Mouse (Mus musculus) limb, embryonic 15.5 days (tissue): ENCODE results near the gene Ero1lb. TPM values are rescaled to one million over a fixed set of nuclear protein-coding genes. Genes with fewer than 3 reads are reported as not detected.
"Not testable (repeated sequence)": the region's sequence is repeated elsewhere in the genome, so short reads cannot be mapped to it uniquely, and the experiment has no call there.

ENCODE experiments used
- ATAC-seq: fragments of 200-750 bp; cut with Nextera tagmentation; 2 replicates; pipeline ENCODE4 v1.8.0; 2017; ENCODE audit warnings: low read depth, moderate TSS enrichment; ENCODE audit not compliant: insufficient number of reproducible peaks, low FRiP score, low TSS enrichment
- H3K27ac ChIP-seq: fragments of 300-500 bp; sonication (generic); 2 replicates; pipeline ENCODE4 v1.5.1; 2015; ENCODE audit warnings: moderate library complexity, mild to moderate bottlenecking, inconsistent platforms
- H3K27me3 ChIP-seq: fragments of 300-500 bp; sonication (generic); 2 replicates; pipeline ENCODE4 v1.6.1; 2015; ENCODE audit warnings: inconsistent platforms
- H3K36me3 ChIP-seq: fragments of 300-500 bp; sonication (generic); 2 replicates; pipeline ENCODE4 v1.6.1; 2015; ENCODE audit warnings: inconsistent platforms
- H3K4me1 ChIP-seq: fragments of 300-500 bp; sonication (generic); 2 replicates; pipeline ENCODE4 v1.6.1; 2015; ENCODE audit warnings: inconsistent platforms
- H3K4me2 ChIP-seq: fragments of 300-500 bp; sonication (generic); 2 replicates; pipeline ENCODE4 v1.6.1; 2015; ENCODE audit warnings: mild to moderate bottlenecking, inconsistent platforms
- H3K4me3 ChIP-seq: fragments of 300-500 bp; sonication (generic); 2 replicates; pipeline ENCODE4 v1.5.1; 2015; ENCODE audit warnings: mild to moderate bottlenecking, inconsistent platforms
- H3K9ac ChIP-seq: fragments of 300-500 bp; sonication (generic); 2 replicates; pipeline ENCODE4 v1.6.1; 2015; ENCODE audit warnings: inconsistent platforms
- H3K9me3 ChIP-seq: fragments of 300-500 bp; sonication (generic); 2 replicates; pipeline ENCODE4 v1.6.1; 2016; ENCODE audit warnings: inconsistent platforms
- WGBS: fragments of 180-500 bp; shearing (Covaris S2); methylation state at CpG from one replicate; pipeline ENCODE4 v1.1.7; 2015; 5-methylcytosine and 5-hydroxymethylcytosine counted together
- polyA plus RNA-seq: library from polyadenylated mRNA; unstranded; fragments of >200 nt; fragmentation: Nextera tagmentation; extraction: Ambion mirVana; gene quantifications from 2 replicates; pipeline ENCODE4 v1.2.1, GENCODE M21; 2015

Gene Ero1lb
- polyA plus RNA-seq, 1 experiment from 2014 or later, result 6.6 TPM

GRCm38 (mm10) chr13:12642795-12643194, 77.1 kb downstream of the Ero1lb start:
- not testable (repeated sequence) for H3K9ac ChIP-seq, H3K36me3 ChIP-seq, H3K27me3 ChIP-seq, H3K27ac ChIP-seq, ATAC-seq, H3K4me3 ChIP-seq, H3K9me3 ChIP-seq, H3K4me2 ChIP-seq, H3K4me1 ChIP-seq
- 89% methylated on average over 3 of the region's 4 CpGs for WGBS

GRCm38 (mm10) chr13:12646676-12647075, 81.0 kb downstream of the Ero1lb start:
- not testable (repeated sequence) for H3K4me1 ChIP-seq, H3K4me2 ChIP-seq, H3K9ac ChIP-seq, ATAC-seq, H3K27ac ChIP-seq, H3K9me3 ChIP-seq, H3K27me3 ChIP-seq, H3K4me3 ChIP-seq, H3K36me3 ChIP-seq
- WGBS, result 50% methylated on average over 5 of the region's 5 CpGs

GRCm38 (mm10) chr13:12650020-12650876, 84.6 kb downstream of the Ero1lb start:
- peak overlapping the region; percentile 52 for H3K4me2 ChIP-seq
- not testable (repeated sequence) for H3K9ac ChIP-seq, H3K27me3 ChIP-seq, H3K4me1 ChIP-seq, H3K36me3 ChIP-seq, H3K27ac ChIP-seq, H3K9me3 ChIP-seq
- WGBS, result under 1% methylated on average over 65 of the region's 79 CpGs
- H3K4me3 ChIP-seq, result peak overlapping the region; percentile 45
- peak; percentile 80 for ATAC-seq

GRCm38 (mm10) chr13:12650877-12651176, 85.2 kb downstream of the Ero1lb start:
- 0% methylated on average over 13 of the region's 13 CpGs for WGBS
- not testable (repeated sequence) for H3K27me3 ChIP-seq, H3K36me3 ChIP-seq, H3K27ac ChIP-seq, H3K9ac ChIP-seq, H3K9me3 ChIP-seq, H3K4me1 ChIP-seq
- H3K4me2 ChIP-seq, result peak overlapping the region; percentile 52
- peak overlapping the region; percentile 45 for H3K4me3 ChIP-seq
- ATAC-seq, result peak; percentile 64

Other genes with a start within 250 kb of the Ero1lb start
- 158 and 510 TPM in 2 replicates for gene Actn2, start 225.1 kb upstream of the Ero1lb start, polyA plus RNA-seq
- gene Heatr1, start 170.8 kb upstream of the Ero1lb start, polyA plus RNA-seq, result 13.4 and 14.2 TPM in 2 replicates
- 23.4 and 23.6 TPM in 2 replicates for gene Lgals8, start 100.9 kb upstream of the Ero1lb start, polyA plus RNA-seq
- 5.7 and 5.8 TPM in 2 replicates for gene Edaradd, start 45.4 kb upstream of the Ero1lb start, polyA plus RNA-seq
- 0.42 and 0.71 TPM in 2 replicates for gene Prl2c3, start 234.2 kb downstream of the Ero1lb start, polyA plus RNA-seq